Mouse (Mus musculus) adrenal gland, postnatal 25 days (tissue): Measurements from ENCODE around the gene Pth. TPM values are rescaled to one million over a fixed set of nuclear protein-coding genes. Genes with fewer than 3 reads are reported as not detected.

Experiments used
- DNase-seq: peaks from one replicate; pipeline ENCODE4 v3.0.0; 2021; ENCODE audit warnings: mixed read lengths
- long read RNA-seq: library from polyadenylated mRNA; stranded (forward); transcript quantifications from one replicate; pipeline ENCODE4 v2.0.0, GENCODE M21; 2021
- total RNA-seq: library from RNA; stranded (reverse); gene quantifications from 2 replicates; pipeline ENCODE4 v1.2.3, GENCODE M21; 2021

Pth gene
- not detected in 2 replicates for total RNA-seq
- long read RNA-seq, result 0 reads

DNA sequence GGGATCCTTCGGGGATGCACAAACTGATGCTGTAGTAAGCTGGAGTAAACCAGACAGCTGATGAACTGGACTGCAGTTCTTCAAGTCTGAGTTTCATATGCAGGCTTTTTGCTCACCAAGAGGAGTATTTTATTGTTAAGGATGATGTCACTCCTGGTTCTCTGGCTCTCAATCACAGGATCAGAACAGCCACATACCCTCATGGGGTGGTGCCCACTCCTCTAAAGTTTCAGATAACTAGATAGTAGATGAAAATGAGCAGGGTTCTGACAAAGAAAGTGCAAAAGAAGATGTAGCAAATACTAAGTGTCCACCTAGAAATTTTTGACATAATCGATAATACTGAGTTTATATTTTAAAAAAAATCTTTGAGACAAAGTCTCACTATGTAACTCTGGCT lies at the start of gene Pth:
Gene Pth (minus strand): TSS at position 101 of the 400 bp plus-strand sequence.
- no peak for DNase-seq

- no peak for DNase-seq
These were observed 47.9 kb upstream of the Pth start for GRCm38 (mm10) chr7:113436312-113436711.

DNA sequence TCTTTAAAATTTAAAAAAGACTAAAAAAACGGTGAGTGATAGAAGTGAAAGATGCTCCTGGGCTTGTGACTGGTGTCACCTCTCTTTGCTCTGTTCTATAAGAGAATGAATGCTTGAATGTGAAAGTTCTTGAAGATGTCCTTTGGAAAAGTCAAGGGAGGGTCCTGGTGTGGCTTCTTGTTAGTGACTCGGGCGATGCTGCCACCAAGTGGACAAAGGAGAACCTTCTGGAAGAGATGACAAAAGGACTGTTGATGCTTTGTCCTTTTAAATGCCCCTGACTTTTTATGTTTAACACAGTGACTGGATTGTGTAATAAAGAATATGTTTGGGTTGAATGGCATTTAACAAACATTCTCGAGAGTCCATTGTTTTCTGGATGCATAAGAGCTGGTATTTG lies 45.9 kb upstream of the Pth start:
- peak; percentile 64 for DNase-seq

- DNase-seq, result no peak
These were observed 45.1 kb upstream of the Pth start for GRCm38 (mm10) chr7:113433451-113433850.

- no peak for DNase-seq
These were observed 44.5 kb upstream of the Pth start for GRCm38 (mm10) chr7:113432891-113433290.

- no peak for DNase-seq
These were observed 32.4 kb upstream of the Pth start for GRCm38 (mm10) chr7:113420771-113421170.

GRCm38 (mm10) chr7:113419070-113419782 lies 30.9 kb upstream of the Pth start:
- peak; percentile 64 for DNase-seq

GRCm38 (mm10) chr7:113416536-113416935 lies 28.2 kb upstream of the Pth start:
- DNase-seq, result no peak

GRCm38 (mm10) chr7:113415256-113415655 lies 26.9 kb upstream of the Pth start:
- no peak for DNase-seq

DNA sequence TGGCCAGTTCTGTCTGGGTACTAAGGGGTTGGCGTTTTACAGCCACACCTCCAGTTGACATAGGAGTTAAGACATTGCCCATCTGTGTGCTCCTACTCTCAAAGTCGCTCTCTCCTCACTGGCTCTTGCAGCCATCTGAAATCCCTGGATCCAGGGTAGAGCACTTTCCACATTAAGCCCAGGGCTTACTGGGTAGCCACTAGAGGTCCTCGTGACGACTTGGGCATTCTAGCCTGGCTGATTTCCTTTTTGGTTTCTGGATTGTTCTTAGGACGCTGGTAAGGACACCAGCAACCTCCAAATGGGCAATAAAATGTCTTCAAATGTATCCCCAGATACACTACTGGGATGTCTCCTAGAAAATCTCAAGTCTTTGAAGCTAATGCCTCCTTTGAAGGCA lies 20.3 kb upstream of the Pth start:
- DNase-seq, result no peak

- no peak for DNase-seq
These were observed 9.7 kb upstream of the Pth start for GRCm38 (mm10) chr7:113398083-113398482.

- DNase-seq, result no peak
These were observed 8.3 kb upstream of the Pth start for GRCm38 (mm10) chr7:113396661-113397060.

GRCm38 (mm10) chr7:113391619-113392018 lies 3.2 kb upstream of the Pth start:
- DNase-seq, result no peak

- DNase-seq, result peak; percentile 74
These were observed 10.3 kb downstream of the Pth start for GRCm38 (mm10) chr7:113377875-113378658.

DNA sequence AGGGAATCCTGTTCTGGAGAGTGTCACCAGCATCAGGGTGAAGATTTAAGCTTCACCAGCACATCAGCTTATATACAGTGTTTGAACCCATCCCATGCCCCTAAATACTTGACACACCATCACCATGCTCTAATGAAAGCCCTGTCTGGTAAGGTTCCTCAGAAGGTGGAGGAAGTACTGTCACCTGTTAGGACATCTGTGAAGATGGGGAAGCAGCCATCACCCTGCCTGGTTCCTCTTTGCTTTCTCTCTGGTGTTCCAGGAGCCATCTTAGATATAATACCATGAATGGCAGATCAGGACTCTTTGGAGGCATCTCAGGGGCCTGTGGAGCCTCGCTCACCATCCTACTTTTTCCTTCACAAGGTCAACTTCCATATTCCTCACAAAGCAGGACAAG lies 15.7 kb downstream of the Pth start:
- no peak for DNase-seq

DNA sequence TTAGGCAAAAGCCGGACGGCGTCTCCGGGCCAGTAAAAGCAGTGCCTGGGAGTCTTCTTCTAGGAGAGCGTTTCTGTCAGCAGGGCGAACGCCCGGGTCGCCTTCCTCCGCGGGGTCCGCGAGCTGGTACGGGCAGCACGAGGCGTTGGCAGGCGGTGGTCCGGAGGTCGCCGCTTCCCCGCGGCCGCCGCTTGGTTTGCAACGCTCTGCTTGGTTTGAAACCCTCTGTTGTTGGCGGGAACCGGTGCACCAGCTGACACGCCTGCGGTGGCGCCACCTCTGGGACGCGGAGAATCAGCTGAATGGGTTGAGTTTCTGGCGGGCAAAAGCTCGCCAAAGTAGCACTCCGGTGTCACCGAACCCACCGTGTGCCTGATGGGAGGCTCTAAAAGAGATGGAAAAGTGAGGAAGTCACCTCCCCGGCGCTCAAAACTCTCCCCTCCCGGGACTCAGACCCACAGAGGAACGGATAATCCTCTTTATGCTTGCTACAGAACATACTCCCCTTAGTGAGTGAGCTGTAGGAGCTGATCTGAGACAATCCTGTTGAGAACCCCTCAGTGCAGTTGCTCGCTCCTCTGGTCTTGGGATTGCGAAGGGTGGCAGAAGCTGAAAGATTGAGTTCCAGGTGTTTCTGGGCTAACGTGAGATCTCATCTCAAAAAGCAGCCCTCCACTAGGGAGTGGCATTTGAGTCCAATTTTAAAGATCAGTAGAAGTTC lies 18.6 kb downstream of the Pth start:
- DNase-seq, result peak; percentile 74

DNA sequence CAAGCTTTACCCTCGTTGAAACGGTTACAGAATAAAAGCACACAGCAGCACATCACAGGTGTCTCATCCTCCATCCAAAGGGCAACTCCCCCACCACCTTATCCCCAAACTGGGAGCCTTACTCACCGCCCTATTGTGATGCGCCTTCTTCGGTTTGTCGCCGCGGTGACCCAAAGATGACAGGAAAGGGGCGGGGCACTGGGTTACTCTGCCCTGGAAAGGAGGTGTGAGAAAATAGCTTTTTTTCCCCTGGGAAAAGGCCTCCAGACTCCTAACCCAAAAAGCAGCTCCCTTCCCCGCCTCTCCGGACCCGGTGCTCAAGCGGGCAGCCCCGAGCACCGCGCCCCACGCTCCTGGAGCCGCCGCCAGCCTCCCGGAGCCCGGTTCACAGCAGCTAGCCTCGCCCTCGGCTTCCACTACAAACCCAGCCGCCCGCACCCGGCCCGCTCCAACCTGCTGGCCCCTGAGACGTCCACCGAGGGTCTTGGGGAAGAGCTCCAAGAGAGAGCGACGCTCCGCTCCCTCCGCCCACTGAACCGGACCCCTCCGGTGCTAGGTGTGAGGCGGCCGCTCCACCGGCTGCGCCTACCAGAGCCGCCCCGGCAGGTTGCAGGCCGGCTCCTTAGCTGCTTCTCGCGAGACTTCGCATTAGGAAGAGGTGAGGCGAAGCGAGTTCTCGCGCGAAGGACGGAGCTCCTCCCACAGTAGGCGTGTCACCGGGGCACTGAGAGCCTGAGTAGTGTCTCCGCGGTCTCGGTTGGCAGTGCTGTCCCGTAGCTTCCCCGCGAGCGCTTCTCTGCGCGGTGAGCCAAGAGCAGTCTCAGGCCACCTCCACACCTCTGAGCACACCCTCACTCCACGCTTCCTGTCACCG lies 19.4 kb downstream of the Pth start, which contains the start of gene Btbd10:
Gene Btbd10 (minus strand): TSS at position 647 of the 874 bp plus-strand sequence.
- peak; percentile 97 for DNase-seq

DNA sequence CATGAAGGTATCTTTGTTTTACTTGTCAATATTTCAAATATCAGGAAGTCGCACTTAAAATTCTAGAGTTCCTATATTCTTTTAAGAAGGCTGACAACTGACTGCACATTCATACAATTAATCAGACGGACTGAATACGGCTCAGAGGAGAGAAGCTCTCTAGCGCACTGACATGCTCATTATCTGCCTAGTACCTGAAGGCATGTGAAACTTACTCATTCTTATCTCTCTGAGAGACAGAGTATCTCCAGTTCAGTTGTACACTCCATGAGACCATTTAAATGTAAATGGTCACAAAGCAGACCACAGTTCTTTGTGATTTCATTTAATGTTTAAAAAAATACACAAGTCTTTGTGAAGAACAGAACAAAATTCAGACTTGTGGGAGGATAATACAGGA lies 20.9 kb downstream of the Pth start:
- DNase-seq, result no peak

DNA sequence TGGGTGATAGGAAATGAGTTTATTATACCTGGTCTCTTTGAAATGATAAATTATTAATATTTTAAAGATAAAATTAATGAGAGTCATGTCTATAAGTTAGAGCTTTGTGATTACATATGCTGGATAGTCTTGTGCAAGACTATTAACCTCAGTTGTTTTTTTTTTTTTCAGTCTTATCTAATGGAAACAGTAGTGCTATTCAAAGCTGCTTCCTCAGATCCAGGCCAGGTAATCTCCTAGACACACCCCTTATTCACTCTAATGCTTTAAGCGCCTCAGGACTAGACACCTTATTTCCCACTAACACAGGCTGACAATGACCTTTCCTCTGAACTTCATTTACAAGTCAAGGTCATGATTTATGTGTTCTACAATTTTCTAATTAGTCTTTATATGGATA lies 39.3 kb downstream of the Pth start:
- no peak for DNase-seq

DNA sequence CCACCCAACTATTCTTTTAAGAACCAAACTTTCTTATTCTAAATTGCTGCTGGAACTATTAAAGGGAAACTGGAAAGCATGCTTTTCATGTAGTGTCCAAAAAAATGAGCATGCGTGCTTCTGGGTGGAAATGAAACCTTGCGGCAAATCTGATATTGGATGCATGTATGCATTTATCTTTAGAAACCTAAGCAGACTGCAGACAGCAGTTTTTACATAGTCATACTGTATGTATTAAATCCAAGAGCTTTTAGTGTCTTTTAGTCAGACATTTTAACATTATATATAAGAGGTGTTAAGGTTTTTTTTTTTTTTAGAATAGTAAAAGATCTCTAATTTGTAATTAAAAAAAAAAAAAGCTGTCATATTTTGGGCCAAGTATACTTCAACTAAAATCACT lies 40.7 kb downstream of the Pth start:
- DNase-seq, result no peak

GRCm38 (mm10) chr7:113347271-113347670 lies 41.1 kb downstream of the Pth start:
- DNase-seq, result no peak
